Mouse (Mus musculus) stomach, embryonic 15.5 days (tissue): ENCODE data around the gene Hist1h2bf. TPM values are rescaled to one million over a fixed set of nuclear protein-coding genes. Genes with fewer than 3 reads are reported as not detected.
A peak's percentile ranks its signal among the peaks of the same experiment; 100 is the strongest.
"Not testable (repeated sequence)": the region's sequence is repeated elsewhere in the genome, so short reads cannot be mapped to it uniquely, and the experiment has no call there.

Experiments used
- ATAC-seq: fragments of 200-750 bp; cut with Nextera tagmentation; 2 replicates; pipeline ENCODE4 v1.8.0; 2017; ENCODE audit warnings: low read depth, moderate number of reproducible peaks, moderate TSS enrichment; ENCODE audit not compliant: insufficient read depth, low FRiP score
- H3K27ac ChIP-seq: fragments of 300-500 bp; sonication (generic); 2 replicates; pipeline ENCODE4 v1.5.1; 2015; ENCODE audit warnings: mild to moderate bottlenecking, inconsistent platforms
- H3K27me3 ChIP-seq: fragments of 300-500 bp; sonication (generic); replicated peaks from 2 replicates; pipeline ENCODE4 v1.6.1; 2015; ENCODE audit warnings: inconsistent platforms
- H3K36me3 ChIP-seq: fragments of 300-500 bp; sonication (generic); 2 replicates; pipeline ENCODE4 v1.6.1; 2015; ENCODE audit warnings: inconsistent platforms
- H3K4me1 ChIP-seq: fragments of 300-500 bp; sonication (generic); 2 replicates; pipeline ENCODE4 v1.6.1; 2015; ENCODE audit warnings: inconsistent platforms
- H3K4me2 ChIP-seq: fragments of 300-500 bp; sonication (generic); 2 replicates; pipeline ENCODE4 v1.6.1; 2015; ENCODE audit warnings: mild to moderate bottlenecking, inconsistent platforms
- H3K4me3 ChIP-seq: fragments of 300-500 bp; sonication (generic); replicated peaks from 2 replicates; pipeline ENCODE4 v1.5.1; 2015; ENCODE audit warnings: inconsistent platforms
- H3K9ac ChIP-seq: fragments of 300-500 bp; sonication (generic); 2 replicates; pipeline ENCODE4 v1.6.1; 2015; ENCODE audit warnings: inconsistent platforms
- H3K9me3 ChIP-seq: fragments of 300-500 bp; sonication (generic); 2 replicates; pipeline ENCODE4 v1.6.1; 2016; ENCODE audit warnings: inconsistent platforms
- WGBS: fragments of 180-500 bp; shearing (Covaris S2); methylation state at CpG from one replicate; pipeline ENCODE4 v1.1.7; 2015; 5-methylcytosine and 5-hydroxymethylcytosine counted together
- polyA plus RNA-seq: library from polyadenylated mRNA; unstranded; fragments of >200 nt; fragmentation: Nextera tagmentation; extraction: Ambion mirVana; gene quantifications from 2 replicates; pipeline ENCODE4 v1.2.1, GENCODE M21; 2015

Gene Hist1h2bf
- polyA plus RNA-seq: 3.5 and 3.8 TPM in 2 replicates

- not testable (repeated sequence) for H3K36me3 ChIP-seq, H3K4me1 ChIP-seq, H3K9me3 ChIP-seq, H3K27me3 ChIP-seq
- Histone ChIP-seq H3K27ac (peak within 1 kb of the TSS; percentile 94), H3K9ac (peak within 1 kb of the TSS; percentile 37; the same call in 1 of the 2 replicates), H3K4me3 (peak within 1 kb of the TSS; percentile 47), H3K4me2 (peak within 1 kb of the TSS; percentile 71)
- WGBS: under 1% methylated on average over 42 of the region's 42 CpGs
- ATAC-seq: peak; percentile 87
These were observed at the start of gene Hist1h2bf, which contains the start of gene Hist1h2ad for GRCm38 (mm10) chr13:23573898-23574524. Hist1h2bf (minus strand) TSS chr13:23574196. Hist1h2ad (plus strand) TSS chr13:23574381.

DNA sequence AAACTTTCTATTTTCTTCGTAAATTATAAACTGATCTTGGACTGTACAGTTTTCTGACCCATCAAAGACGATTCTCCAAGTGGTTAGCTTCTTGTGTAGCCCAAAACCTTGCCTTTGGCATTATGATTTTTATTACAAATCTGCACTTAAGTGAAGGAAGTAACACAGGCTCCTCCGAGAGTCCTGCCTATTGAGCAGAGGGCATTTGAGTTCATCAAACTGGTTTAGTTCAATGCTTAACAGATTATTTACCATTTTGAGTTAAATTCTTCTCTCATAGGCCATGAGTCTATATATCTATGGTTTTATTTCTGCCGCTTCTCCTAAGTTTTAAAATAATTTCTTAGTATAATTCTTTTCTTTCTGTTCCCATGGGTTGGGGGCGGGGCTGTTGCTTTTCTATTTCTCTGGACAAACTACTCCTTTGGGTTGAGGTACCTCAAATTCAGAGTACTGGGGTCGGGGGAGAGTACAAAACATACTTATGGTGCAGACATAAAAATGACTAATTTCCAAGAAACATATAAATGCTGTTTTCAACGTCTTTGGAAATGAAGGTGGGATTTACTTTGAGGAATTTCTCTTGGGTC is 49.0 kb upstream of the Hist1h2bf start:
- Histone ChIP-seq H3K36me3 (no peaks in the 10 kb centered on the region), H3K4me3 (peak overlapping the region; percentile 64), H3K9me3 (no peaks in the 10 kb centered on the region), H3K27ac (peak overlapping the region; percentile 98), H3K9ac (no peak overlapping the region), H3K4me1 (peaks cover 6% of the 10 kb centered on the region; the same call in 1 of the 2 replicates), H3K27me3 (no peaks in the 10 kb centered on the region), H3K4me2 (peak overlapping the region; percentile 85)
- 23% methylated on average over 7 of the region's 7 CpGs for WGBS
- ATAC-seq: no peak

DNA sequence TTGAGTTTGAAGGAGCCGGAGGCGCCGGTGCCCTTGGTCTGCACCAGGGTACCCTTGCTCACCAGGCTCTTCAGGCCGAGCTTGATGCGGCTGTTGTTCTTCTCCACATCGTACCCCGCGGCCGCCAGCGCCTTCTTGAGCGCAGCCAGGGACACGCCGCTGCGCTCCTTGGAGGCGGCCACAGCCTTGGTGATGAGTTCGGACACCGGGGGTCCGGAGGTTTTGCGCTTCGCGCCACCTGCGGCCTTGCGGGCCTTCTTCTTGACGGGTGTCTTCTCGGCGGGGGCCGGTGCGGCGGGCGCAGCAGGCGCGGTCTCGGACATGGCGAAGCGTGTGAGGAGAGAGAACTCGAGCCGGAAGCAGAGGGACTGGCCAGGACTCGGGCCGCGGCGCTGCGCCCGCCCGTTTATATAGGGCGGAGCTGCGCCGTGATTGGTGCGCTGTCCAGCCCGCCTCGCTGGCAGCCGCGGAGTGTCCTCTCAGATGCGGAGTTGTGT is 48.2 kb upstream of the Hist1h2bf start, which contains the start of gene Hist1h1e:
Gene Hist1h1e, minus strand, starts transcription at position 384 of the 497 bp plus-strand sequence.
- Histone ChIP-seq H3K4me2 (peak within 1 kb of the TSS; percentile 85), H3K27ac (peak within 1 kb of the TSS; percentile 98), H3K4me3 (peak within 1 kb of the TSS; percentile 64), H3K9ac (peak within 1 kb of the TSS; percentile 91)
- not testable (repeated sequence) for H3K36me3 ChIP-seq, H3K9me3 ChIP-seq, H3K4me1 ChIP-seq, H3K27me3 ChIP-seq
- under 1% methylated on average over 53 of the region's 53 CpGs for WGBS
- peak; percentile 91 for ATAC-seq

- Histone ChIP-seq H3K27ac (peak overlapping the region; percentile 98), H3K36me3 (no peaks in the 10 kb centered on the region), H3K4me2 (peak overlapping the region; percentile 85), H3K27me3 (no peaks in the 10 kb centered on the region), H3K9ac (peak overlapping the region; percentile 91), H3K4me1 (peaks cover 6% of the 10 kb centered on the region; the same call in 1 of the 2 replicates), H3K4me3 (peak overlapping the region; percentile 64), H3K9me3 (no peaks in the 10 kb centered on the region)
- under 1% methylated on average over 18 of the region's 18 CpGs for WGBS
- ATAC-seq: peak; percentile 86
These were observed 47.7 kb upstream of the Hist1h2bf start for GRCm38 (mm10) chr13:23621532-23622174.

DNA sequence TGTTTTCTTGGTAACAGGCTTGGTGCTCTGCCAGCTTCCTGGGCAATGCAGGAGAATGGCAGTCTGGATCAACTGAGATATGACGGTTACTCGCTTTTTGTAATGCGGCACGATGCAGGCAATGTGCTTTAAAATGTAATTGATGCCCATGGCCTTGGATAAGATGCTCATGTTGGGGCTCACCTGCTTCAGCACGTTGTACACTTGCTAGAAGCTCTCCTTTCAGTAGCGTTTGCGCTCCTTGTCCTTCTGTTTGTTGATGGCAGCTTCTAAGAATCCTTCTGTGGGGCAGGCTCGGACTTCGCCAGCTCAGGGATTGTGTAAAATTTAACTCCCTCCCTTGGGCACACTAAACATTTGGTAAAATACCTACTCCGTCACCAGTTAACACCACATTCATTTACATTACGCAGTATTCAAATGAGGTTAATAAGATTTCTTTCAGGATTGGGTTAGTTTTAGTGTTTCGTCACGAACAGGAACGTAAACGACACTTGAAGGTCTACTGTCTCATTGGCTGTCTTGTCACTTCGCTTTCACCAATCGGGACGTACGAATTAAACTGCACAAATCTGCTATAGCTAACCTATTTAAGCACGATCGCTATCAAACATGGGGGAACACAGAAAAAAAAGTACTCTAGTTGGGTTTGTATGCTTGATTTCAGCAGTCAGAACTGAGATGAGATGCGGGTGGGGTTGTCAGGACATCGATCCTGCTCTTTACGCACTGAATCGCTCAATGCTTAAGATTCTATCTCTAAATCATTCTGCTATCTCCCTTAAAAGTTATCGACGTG is 46.9 kb upstream of the Hist1h2bf start, which contains the start of gene Hist1h2be:
Gene Hist1h2be, minus strand, starts transcription at position 392 of the 799 bp plus-strand sequence.
- peak; percentile 81 for ATAC-seq
- no peaks in the 10 kb centered on the region for H3K27me3 ChIP-seq
- WGBS: under 1% methylated on average over 27 of the region's 27 CpGs
- peaks cover 6% of the 10 kb centered on the region; the same call in 1 of the 2 replicates for H3K4me1 ChIP-seq
- peak within 1 kb of the TSS; percentile 98 for H3K27ac ChIP-seq
- H3K9ac ChIP-seq: peak within 1 kb of the TSS; percentile 91
- H3K36me3 ChIP-seq: no peaks in the 10 kb centered on the region
- H3K4me2 ChIP-seq: peak within 1 kb of the TSS; percentile 85
- no peaks in the 10 kb centered on the region for H3K9me3 ChIP-seq
- H3K4me3 ChIP-seq: peak within 1 kb of the TSS; percentile 64

DNA sequence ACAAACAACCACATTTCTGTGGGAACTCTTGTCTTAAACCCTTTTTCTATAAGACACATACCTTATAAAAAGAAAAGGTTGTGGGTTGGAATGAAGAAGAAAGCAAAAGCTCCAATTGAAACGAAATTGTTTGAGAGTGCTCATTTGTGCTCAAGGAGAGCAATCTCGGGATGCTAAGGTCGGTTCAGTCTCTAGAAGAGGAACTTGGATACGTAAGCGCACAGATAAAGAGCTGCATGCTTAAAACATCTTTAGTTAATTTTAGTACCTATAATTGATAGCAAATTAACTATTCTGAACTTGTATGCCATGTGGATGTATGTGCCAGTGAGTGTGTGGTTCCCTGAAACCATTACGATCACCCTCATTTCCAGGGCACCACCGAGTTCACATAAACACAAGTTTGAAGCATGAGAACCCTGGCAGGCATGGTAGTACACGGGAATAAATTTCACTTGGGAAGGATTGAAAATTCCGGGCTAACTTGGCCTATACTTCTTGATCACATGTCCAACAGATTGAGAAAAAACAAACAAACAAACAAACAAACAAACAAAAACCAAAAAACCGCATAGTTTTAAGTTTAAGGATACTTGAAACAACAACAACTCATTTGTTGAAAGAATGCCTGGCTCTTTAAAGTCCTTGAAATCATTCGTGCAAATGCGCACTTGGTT is 46.2 kb upstream of the Hist1h2bf start:
- Histone ChIP-seq H3K9me3 (no peaks in the 10 kb centered on the region), H3K36me3 (no peaks in the 10 kb centered on the region), H3K4me3 (peak overlapping the region; percentile 64), H3K4me1 (peaks cover 6% of the 10 kb centered on the region; the same call in 1 of the 2 replicates), H3K27me3 (no peaks in the 10 kb centered on the region), H3K4me2 (peak overlapping the region; percentile 85), H3K27ac (peak overlapping the region; percentile 98), H3K9ac (peak overlapping the region; percentile 41; the same call in 1 of the 2 replicates)
- no peak for ATAC-seq
- WGBS: 42% methylated on average over 12 of the region's 12 CpGs

- no peak overlapping the region for H3K27ac ChIP-seq
- H3K9me3 ChIP-seq: no peaks in the 10 kb centered on the region
- H3K27me3 ChIP-seq: no peaks in the 10 kb centered on the region
- no peak overlapping the region for H3K4me2 ChIP-seq
- no peak overlapping the region for H3K9ac ChIP-seq
- no peak for ATAC-seq
- H3K36me3 ChIP-seq: no peaks in the 10 kb centered on the region
- H3K4me1 ChIP-seq: no peaks in the 10 kb centered on the region
- H3K4me3 ChIP-seq: no peak overlapping the region
- 89% methylated on average over 3 of the region's 3 CpGs for WGBS
These were observed 37.6 kb upstream of the Hist1h2bf start for GRCm38 (mm10) chr13:23611638-23612037.

- Histone ChIP-seq H3K9me3 (no peaks in the 10 kb centered on the region), H3K9ac (no peak overlapping the region), H3K27ac (no peak overlapping the region), H3K4me2 (no peak overlapping the region), H3K36me3 (no peaks in the 10 kb centered on the region), H3K4me3 (no peak overlapping the region), H3K4me1 (no peaks in the 10 kb centered on the region), H3K27me3 (no peaks in the 10 kb centered on the region)
- WGBS: 67% methylated on average over 2 of the region's 2 CpGs
- no peak for ATAC-seq
These were observed 36.4 kb upstream of the Hist1h2bf start for GRCm38 (mm10) chr13:23610393-23610792.

- no peak overlapping the region for H3K9ac ChIP-seq
These were observed 35.8 kb upstream of the Hist1h2bf start for GRCm38 (mm10) chr13:23609844-23610243.

GRCm38 (mm10) chr13:23609209-23609608 is 35.2 kb upstream of the Hist1h2bf start:
- ATAC-seq: no peak
- Histone ChIP-seq H3K27me3 (no peaks in the 10 kb centered on the region), H3K9ac (no peak overlapping the region), H3K4me2 (no peak overlapping the region), H3K4me1 (no peaks in the 10 kb centered on the region), H3K27ac (no peak overlapping the region), H3K4me3 (no peak overlapping the region), H3K36me3 (no peaks in the 10 kb centered on the region), H3K9me3 (no peaks in the 10 kb centered on the region)
- 80% methylated on average over 4 of the region's 4 CpGs for WGBS

More at GRCm38 (mm10) chr13:23609844-23610243, 35.8 kb upstream of the Hist1h2bf start:
- Histone ChIP-seq H3K4me3 (no peak overlapping the region), H3K9me3 (no peaks in the 10 kb centered on the region), H3K4me1 (no peaks in the 10 kb centered on the region), H3K27ac (no peak overlapping the region), H3K27me3 (no peaks in the 10 kb centered on the region), H3K36me3 (no peaks in the 10 kb centered on the region), H3K4me2 (no peak overlapping the region)
- no peak for ATAC-seq

- H3K36me3 ChIP-seq: no peaks in the 10 kb centered on the region
- H3K9me3 ChIP-seq: no peaks in the 10 kb centered on the region
- no peaks in the 10 kb centered on the region for H3K4me1 ChIP-seq
- no peak overlapping the region for H3K27ac ChIP-seq
- H3K4me3 ChIP-seq: no peak overlapping the region
- H3K9ac ChIP-seq: no peak overlapping the region
- no peak overlapping the region for H3K4me2 ChIP-seq
- no peak for ATAC-seq
- no peaks in the 10 kb centered on the region for H3K27me3 ChIP-seq
- 92% methylated on average over 3 of the region's 3 CpGs for WGBS
These were observed 31.1 kb upstream of the Hist1h2bf start for GRCm38 (mm10) chr13:23605052-23605451.
